Mouse (Mus musculus) hindbrain, embryonic 11.5 days (tissue): ENCODE measurements at regions not wholly inside any gene's neighbourhood (a gene's known extent, or its start where the extent isn't known, plus 50 kb on each side); places are given as distances from the start of the nearest gene placed in this dataset.
A peak's percentile ranks its signal among the peaks of the same experiment; 100 is the strongest.

Experiments used
- ATAC-seq: fragments of 200-750 bp; cut with Nextera tagmentation; 2 replicates; pipeline ENCODE4 v1.8.0; 2017; ENCODE audit warnings: mild to moderate bottlenecking, moderate TSS enrichment, moderate library complexity; ENCODE audit not compliant: low FRiP score
- DNase-seq: peaks from one replicate; pipeline ENCODE4 v3.0.0-alpha.2; 2015; ENCODE audit warnings: low spot score
- H3K27ac ChIP-seq: fragments of 300-500 bp; sonication (generic); 2 replicates; pipeline ENCODE4 v1.5.1; 2014; ENCODE audit warnings: mild to moderate bottlenecking, low read depth, low read length
- H3K27me3 ChIP-seq: fragments of 300-500 bp; sonication (generic); 2 replicates; pipeline ENCODE4 v1.6.1; 2014; ENCODE audit warnings: mild to moderate bottlenecking, low read length, moderate library complexity, mixed read lengths; ENCODE audit not compliant: control insufficient read depth, insufficient read depth
- H3K36me3 ChIP-seq: fragments of 300-500 bp; sonication (generic); 2 replicates; pipeline ENCODE4 v1.6.1; 2014; ENCODE audit warnings: mild to moderate bottlenecking, low read length, moderate library complexity, mixed read lengths; ENCODE audit not compliant: control insufficient read depth, insufficient read depth
- H3K4me1 ChIP-seq: fragments of 300-500 bp; sonication (generic); replicated peaks from 2 replicates; pipeline ENCODE4 v1.6.1; 2014; ENCODE audit warnings: low read length, mixed read lengths; ENCODE audit not compliant: control insufficient read depth, insufficient read depth
- H3K4me2 ChIP-seq: fragments of 300-500 bp; sonication (generic); replicated peaks from 2 replicates; pipeline ENCODE4 v1.6.1; 2014; ENCODE audit warnings: mild to moderate bottlenecking, low read depth, low read length
- H3K4me3 ChIP-seq: fragments of 300-500 bp; sonication (generic); 2 replicates; pipeline ENCODE4 v1.5.1; 2014; ENCODE audit warnings: low read depth, low read length
- H3K9ac ChIP-seq: fragments of 300-500 bp; sonication (generic); 2 replicates; pipeline ENCODE4 v1.6.1; 2014; ENCODE audit warnings: low read depth, low read length
- H3K9me3 ChIP-seq: fragments of 300-500 bp; sonication (generic); 2 replicates; pipeline ENCODE4 v1.6.1; 2016; ENCODE audit warnings: low read length; ENCODE audit not compliant: control insufficient read depth
- WGBS: fragments of 180-500 bp; shearing (Covaris S2); extraction: QIAGEN DNeasy Blood & Tissue Kit; methylation state at CpG from one replicate; pipeline ENCODE4 v1.1.7; 2014; 5-methylcytosine and 5-hydroxymethylcytosine counted together

DNA sequence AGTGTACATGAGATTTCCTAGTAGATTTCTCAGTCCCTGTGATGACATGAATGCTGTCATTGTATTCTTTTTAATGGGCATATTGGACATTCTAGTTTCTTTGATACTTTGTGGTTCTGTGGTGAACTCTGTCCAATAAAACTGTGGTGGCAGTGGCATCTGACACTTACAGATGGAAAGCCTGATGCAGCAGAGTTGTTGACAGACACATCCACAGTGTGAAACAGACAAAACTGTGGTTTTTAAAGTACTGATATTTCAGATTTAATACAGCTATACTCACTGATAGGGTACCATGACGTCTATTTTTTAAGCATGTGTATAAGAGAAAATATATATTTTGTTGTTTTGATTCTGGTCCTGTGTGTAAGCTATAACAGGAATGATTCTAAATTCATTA is 818.0 kb downstream of the Trim52 start:
- 97% methylated on average over 1 of the region's 1 CpGs for WGBS
- ATAC-seq = no peak
- H3K9me3 ChIP-seq = no peaks in the 10 kb centered on the region
- H3K36me3 ChIP-seq = no peaks in the 10 kb centered on the region
- no peak overlapping the region for H3K4me3 ChIP-seq
- no peak overlapping the region for H3K9ac ChIP-seq
- H3K27ac ChIP-seq = no peak overlapping the region
- no peaks in the 10 kb centered on the region for H3K27me3 ChIP-seq
- no peak for DNase-seq
- H3K4me1 ChIP-seq = no peaks in the 10 kb centered on the region
- H3K4me2 ChIP-seq = no peak overlapping the region

DNA sequence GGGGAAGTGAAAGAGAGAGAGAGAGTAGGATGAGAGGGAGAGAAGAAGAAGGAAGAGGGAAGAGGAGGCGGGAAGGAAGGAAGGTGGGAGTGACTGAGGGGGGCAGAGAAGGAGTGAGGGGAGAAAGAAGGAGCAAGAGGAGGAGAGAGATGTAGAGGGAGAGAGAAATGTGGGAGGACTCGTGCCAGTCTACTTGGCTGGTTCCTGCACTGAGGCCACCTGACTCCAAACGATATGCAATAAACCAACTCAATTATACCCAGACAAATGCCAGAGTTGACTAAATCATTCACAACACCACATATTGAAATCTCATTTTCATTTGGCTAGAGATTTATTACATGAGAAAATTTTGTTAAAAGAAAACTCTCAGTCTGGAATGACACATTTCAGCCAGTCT is 818.4 kb downstream of the Trim52 start:
- Histone ChIP-seq H3K4me1 (no peaks in the 10 kb centered on the region), H3K36me3 (no peaks in the 10 kb centered on the region), H3K27ac (no peak overlapping the region), H3K4me2 (no peak overlapping the region), H3K9me3 (no peaks in the 10 kb centered on the region), H3K27me3 (no peaks in the 10 kb centered on the region), H3K4me3 (no peak overlapping the region), H3K9ac (no peak overlapping the region)
- no peak for ATAC-seq
- whole genome bisulfite sequencing = 96% methylated on average over 3 of the region's 3 CpGs
- DNase-seq = no peak

DNA sequence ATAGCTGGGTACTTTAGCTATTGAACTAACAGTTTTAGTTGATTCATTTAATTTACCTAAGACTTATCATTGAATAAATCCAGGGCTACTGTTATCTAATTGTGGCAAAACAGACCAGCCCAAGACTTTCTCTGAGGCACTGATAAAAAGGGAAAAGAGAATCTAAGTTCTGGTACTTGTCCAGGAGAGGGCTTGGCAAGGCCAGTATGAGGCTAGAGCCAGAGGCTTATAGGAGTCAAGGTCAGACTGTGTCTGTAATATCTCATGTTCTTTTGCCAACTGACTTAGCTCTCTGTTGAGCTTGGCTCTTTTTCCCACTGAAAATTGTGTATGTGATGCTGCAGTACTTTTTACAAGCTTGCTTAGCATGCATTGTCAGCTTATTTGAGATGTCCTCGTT is 839.3 kb downstream of the Trim52 start:
- no peak overlapping the region for H3K4me3 ChIP-seq
- no peak overlapping the region for H3K4me2 ChIP-seq
- WGBS = 80% methylated on average over 1 of the region's 1 CpGs
- no peaks in the 10 kb centered on the region for H3K9me3 ChIP-seq
- H3K9ac ChIP-seq = no peak overlapping the region
- no peaks in the 10 kb centered on the region for H3K27me3 ChIP-seq
- no peaks in the 10 kb centered on the region for H3K4me1 ChIP-seq
- H3K36me3 ChIP-seq = no peaks in the 10 kb centered on the region
- DNase-seq (no peak), ATAC-seq (no peak)
- no peak overlapping the region for H3K27ac ChIP-seq

DNA sequence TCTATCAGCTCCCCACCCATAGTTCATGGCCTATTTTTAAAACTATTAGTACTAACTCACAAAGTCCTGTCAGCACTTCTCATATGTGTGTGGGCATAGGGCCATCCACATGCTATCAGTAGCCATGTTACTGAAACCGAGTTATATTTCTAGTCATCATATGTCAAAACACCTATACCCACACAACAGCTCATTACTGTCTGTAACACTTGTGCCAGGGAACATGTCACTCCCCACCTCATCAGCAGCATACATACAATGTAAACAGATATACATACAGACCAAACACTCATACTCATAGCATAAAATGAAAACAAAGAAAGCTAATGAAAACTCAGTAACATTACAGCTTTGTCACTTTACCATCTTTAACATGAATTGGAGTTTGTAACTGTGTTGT is 872.0 kb downstream of the Trim52 start:
- Histone ChIP-seq H3K27ac (no peak overlapping the region), H3K4me1 (no peaks in the 10 kb centered on the region; the same call in 1 of the 2 replicates), H3K4me3 (no peak overlapping the region), H3K9ac (no peak overlapping the region), H3K4me2 (no peak overlapping the region), H3K9me3 (no peaks in the 10 kb centered on the region), H3K36me3 (no peaks in the 10 kb centered on the region), H3K27me3 (no peaks in the 10 kb centered on the region)
- DNase-seq (no peak), ATAC-seq (no peak)
- 90% methylated on average over 1 of the region's 1 CpGs for WGBS

DNA sequence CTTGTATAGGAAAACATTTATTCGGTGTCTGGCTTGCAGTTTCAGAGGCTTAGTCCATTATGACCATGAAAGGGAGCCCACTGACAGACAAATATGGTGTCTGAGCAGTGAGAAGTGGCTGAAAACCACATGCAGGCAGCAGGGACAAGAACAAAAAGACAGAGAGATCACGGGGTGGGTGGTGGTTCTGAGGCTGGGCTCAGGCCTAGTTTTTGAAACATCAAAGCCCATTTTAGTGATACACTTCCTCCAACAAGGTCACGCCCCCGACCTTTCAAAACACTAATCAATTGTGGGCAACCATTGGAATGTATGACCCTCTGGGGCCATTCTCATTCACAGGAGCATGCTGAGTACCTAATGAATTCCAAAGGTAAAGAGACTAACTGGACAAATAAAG is 874.8 kb downstream of the Trim52 start:
- ATAC-seq (no peak), DNase-seq (peak; percentile 19)
- WGBS = 12% methylated on average over 4 of the region's 4 CpGs
- no peak overlapping the region for H3K9ac ChIP-seq
- no peaks in the 10 kb centered on the region for H3K9me3 ChIP-seq
- H3K4me2 ChIP-seq = no peak overlapping the region
- no peak overlapping the region for H3K4me3 ChIP-seq
- no peaks in the 10 kb centered on the region for H3K36me3 ChIP-seq
- no peaks in the 10 kb centered on the region; the same call in 1 of the 2 replicates for H3K4me1 ChIP-seq
- H3K27me3 ChIP-seq = no peaks in the 10 kb centered on the region
- H3K27ac ChIP-seq = no peak overlapping the region

DNA sequence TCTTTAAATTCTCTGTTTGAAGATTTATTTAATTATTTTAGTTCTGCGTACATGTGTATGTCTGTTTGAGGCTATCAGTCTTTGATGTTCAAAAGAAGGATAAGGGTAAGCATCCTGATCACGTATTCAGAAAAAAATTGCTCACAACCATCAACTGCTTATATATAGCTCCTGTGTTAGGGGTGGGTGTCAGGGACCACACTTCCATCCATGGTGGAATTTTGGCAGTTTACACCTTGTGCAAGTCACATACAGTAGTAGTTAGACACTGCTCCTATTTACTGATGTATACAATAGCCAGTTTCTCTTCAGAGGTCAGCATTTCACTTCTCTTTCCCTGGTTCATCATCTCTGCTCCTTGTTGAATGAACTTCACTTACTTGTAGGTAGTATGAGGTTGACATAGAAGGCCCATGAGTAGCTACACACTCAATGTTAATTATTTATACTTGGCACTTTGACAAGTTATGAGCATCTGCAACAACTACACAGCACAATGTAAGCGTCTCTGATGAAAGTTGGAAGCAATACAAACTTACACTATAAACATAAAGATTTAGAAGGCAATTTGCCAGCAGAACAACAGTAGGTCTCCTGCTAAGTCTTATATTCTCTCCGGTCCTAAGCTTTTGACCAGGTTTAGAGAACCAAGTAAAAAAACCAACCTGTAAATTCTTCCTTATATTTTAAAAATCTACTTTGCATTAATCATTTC is 891.7 kb downstream of the Trim52 start:
- Histone ChIP-seq H3K4me1 (no peaks in the 10 kb centered on the region), H3K4me2 (no peak overlapping the region), H3K27ac (no peak overlapping the region), H3K27me3 (no peaks in the 10 kb centered on the region), H3K36me3 (no peaks in the 10 kb centered on the region), H3K9me3 (no peaks in the 10 kb centered on the region), H3K4me3 (no peak overlapping the region), H3K9ac (no peak overlapping the region)
- ATAC-seq (no peak), DNase-seq (no peak)
- WGBS = 93% methylated on average over 4 of the region's 4 CpGs

- DNase-seq = no peak
- ATAC-seq = no peak
- 96% methylated on average over 1 of the region's 1 CpGs for WGBS
- no peaks in the 10 kb centered on the region for H3K4me1 ChIP-seq
- no peak overlapping the region for H3K27ac ChIP-seq
- H3K27me3 ChIP-seq = no peaks in the 10 kb centered on the region
- no peak overlapping the region for H3K4me3 ChIP-seq
- no peaks in the 10 kb centered on the region for H3K36me3 ChIP-seq
- H3K9ac ChIP-seq = no peak overlapping the region
- H3K4me2 ChIP-seq = no peak overlapping the region
- H3K9me3 ChIP-seq = no peaks in the 10 kb centered on the region
Observed at GRCm38 (mm10) chr14:107004981-107005380, 899.0 kb downstream of the Trim52 start.

GRCm38 (mm10) chr14:107009617-107010016 is 903.6 kb downstream of the Trim52 start:
- DNase-seq = no peak
- WGBS = 75% methylated on average over 2 of the region's 2 CpGs

GRCm38 (mm10) chr14:107033807-107034206 is 927.8 kb downstream of the Trim52 start:
- H3K9ac ChIP-seq = no peak overlapping the region
- H3K4me1 ChIP-seq = no peaks in the 10 kb centered on the region
- ATAC-seq (no peak), DNase-seq (no peak)
- no peak overlapping the region for H3K4me3 ChIP-seq
- WGBS = 92% methylated on average over 2 of the region's 2 CpGs
- H3K27me3 ChIP-seq = no peaks in the 10 kb centered on the region
- H3K36me3 ChIP-seq = no peaks in the 10 kb centered on the region
- H3K9me3 ChIP-seq = no peaks in the 10 kb centered on the region
- no peak overlapping the region for H3K4me2 ChIP-seq
- H3K27ac ChIP-seq = no peak overlapping the region

More at GRCm38 (mm10) chr14:107009617-107010016, 903.6 kb downstream of the Trim52 start:
- no peaks in the 10 kb centered on the region for H3K9me3 ChIP-seq
- H3K27ac ChIP-seq = no peak overlapping the region
- H3K4me3 ChIP-seq = no peak overlapping the region
- no peaks in the 10 kb centered on the region for H3K27me3 ChIP-seq
- no peak overlapping the region for H3K9ac ChIP-seq
- no peak overlapping the region for H3K4me2 ChIP-seq
- ATAC-seq = no peak
- no peaks in the 10 kb centered on the region for H3K4me1 ChIP-seq
- H3K36me3 ChIP-seq = no peaks in the 10 kb centered on the region
